Mouse (Mus musculus): Measurements from ENCODE around the gene Ttc25. TPM values are rescaled to one million over a fixed set of nuclear protein-coding genes. Genes with fewer than 3 reads are reported as not detected.

The Ttc25 gene
- polyA plus RNA-seq, 1 experiment from 2014 or later, result 0.18 TPM

GRCm38 (mm10) chr11:100571202-100571567 is 25.8 kb downstream of the Ttc25 start:
- H3K36me3 ChIP-seq (ENCODE audit: control insufficient read depth, insufficient read depth), result no peaks in the 10 kb centered on the region
- H3K27me3 ChIP-seq (replicated peaks; ENCODE audit: control insufficient read depth, insufficient read depth, low read length), result no peaks in the 10 kb centered on the region
- H3K4me3 ChIP-seq (ENCODE audit: low read depth, low read length), result peak overlapping the region; percentile 16; the same call in 1 of the 2 replicates
- no peak overlapping the region for H3K27ac ChIP-seq (ENCODE audit: low read depth, low read length)
- TF ChIP-seq CTCF (IDR thresholded peaks at IDR 0.05; ENCODE audit: low read depth), result no peak
- no peak for ATAC-seq
- H3K4me1 ChIP-seq (replicated peaks; ENCODE audit: control insufficient read depth, insufficient read depth, low read length), result no peaks in the 10 kb centered on the region
- H3K4me2 ChIP-seq (replicated peaks; ENCODE audit: low read depth), result peak overlapping the region; percentile 46
- H3K9ac ChIP-seq (ENCODE audit: low read depth, low read length), result no peak overlapping the region
- no peaks in the 10 kb centered on the region for H3K9me3 ChIP-seq (ENCODE audit: control insufficient read depth)
- WGBS, result 12% methylated on average over 16 of the region's 16 CpGs

GRCm38 (mm10) chr11:100574188-100574587 is 28.8 kb downstream of the Ttc25 start:
- WGBS, result 72% methylated on average over 3 of the region's 3 CpGs
- H3K27ac ChIP-seq (ENCODE audit: low read depth, low read length), result 0 out of 2 replicates have a peak overlapping the region, but pooled peaks have one; percentile 15
- peak overlapping the region; percentile 75 for H3K4me2 ChIP-seq (replicated peaks; ENCODE audit: low read depth)
- no peaks in the 10 kb centered on the region for H3K9me3 ChIP-seq (ENCODE audit: control insufficient read depth)
- H3K36me3 ChIP-seq (ENCODE audit: control insufficient read depth, insufficient read depth), result peaks cover 3% of the 10 kb centered on the region; the same call in 1 of the 2 replicates
- ATAC-seq, result no peak
- no peak for TF ChIP-seq CTCF (IDR thresholded peaks at IDR 0.05; ENCODE audit: low read depth)
- no peak overlapping the region for H3K9ac ChIP-seq (ENCODE audit: low read depth, low read length)
- no peaks in the 10 kb centered on the region for H3K4me1 ChIP-seq (replicated peaks; ENCODE audit: control insufficient read depth, insufficient read depth, low read length)
- H3K27me3 ChIP-seq (replicated peaks; ENCODE audit: control insufficient read depth, insufficient read depth, low read length), result no peaks in the 10 kb centered on the region
- H3K4me3 ChIP-seq (ENCODE audit: low read depth, low read length), result peak overlapping the region; percentile 72

GRCm38 (mm10) chr11:100574708-100575483 is 29.5 kb downstream of the Ttc25 start, which contains the start of gene Cnp:
Cnp (plus strand) TSS chr11:100574904.
- peak; percentile 78 for ATAC-seq
- Histone ChIP-seq H3K9me3 (ENCODE audit: control insufficient read depth) (no peaks in the 10 kb centered on the region), H3K4me2 (replicated peaks; ENCODE audit: low read depth) (peak within 1 kb of the TSS; percentile 75), H3K4me1 (replicated peaks; ENCODE audit: control insufficient read depth, insufficient read depth, low read length) (no peaks in the 10 kb centered on the region), H3K27me3 (replicated peaks; ENCODE audit: control insufficient read depth, insufficient read depth, low read length) (no peaks in the 10 kb centered on the region), H3K27ac (ENCODE audit: low read depth, low read length) (peak within 1 kb of the TSS; percentile 15; the same call in 1 of the 2 replicates), H3K36me3 (ENCODE audit: control insufficient read depth, insufficient read depth) (peaks cover 8% of the 10 kb centered on the region), H3K9ac (ENCODE audit: low read depth, low read length) (peak within 1 kb of the TSS; percentile 57), H3K4me3 (ENCODE audit: low read depth, low read length) (peak within 1 kb of the TSS; percentile 72)
- TF ChIP-seq CTCF (IDR thresholded peaks at IDR 0.05; ENCODE audit: low read depth), result peak; percentile 31
- under 1% methylated on average over 47 of the region's 47 CpGs for WGBS

- no peak for ATAC-seq
These were observed 30.1 kb downstream of the Ttc25 start for GRCm38 (mm10) chr11:100575484-100575855.

GRCm38 (mm10) chr11:100576256-100576655 is 30.8 kb downstream of the Ttc25 start:
- Histone ChIP-seq H3K4me3 (ENCODE audit: low read depth, low read length) (no peak overlapping the region), H3K4me1 (replicated peaks; ENCODE audit: control insufficient read depth, insufficient read depth, low read length) (no peaks in the 10 kb centered on the region), H3K27me3 (replicated peaks; ENCODE audit: control insufficient read depth, insufficient read depth, low read length) (no peaks in the 10 kb centered on the region), H3K9me3 (ENCODE audit: control insufficient read depth) (no peaks in the 10 kb centered on the region), H3K9ac (ENCODE audit: low read depth, low read length) (no peak overlapping the region), H3K36me3 (ENCODE audit: control insufficient read depth, insufficient read depth) (peaks cover 20% of the 10 kb centered on the region), H3K4me2 (replicated peaks; ENCODE audit: low read depth) (peak overlapping the region; percentile 75; the same call in 1 of the 2 replicates), H3K27ac (ENCODE audit: low read depth, low read length) (no peak overlapping the region)
- 73% methylated on average over 21 of the region's 21 CpGs for WGBS
- ATAC-seq, result no peak
- no peak for TF ChIP-seq CTCF (IDR thresholded peaks at IDR 0.05; ENCODE audit: low read depth)

More at GRCm38 (mm10) chr11:100575484-100575855, 30.1 kb downstream of the Ttc25 start:
- Histone ChIP-seq H3K36me3 (ENCODE audit: control insufficient read depth, insufficient read depth) (peaks cover 14% of the 10 kb centered on the region), H3K4me1 (replicated peaks; ENCODE audit: control insufficient read depth, insufficient read depth, low read length) (no peaks in the 10 kb centered on the region), H3K9me3 (ENCODE audit: control insufficient read depth) (no peaks in the 10 kb centered on the region), H3K4me3 (ENCODE audit: low read depth, low read length) (peak overlapping the region; percentile 72), H3K4me2 (replicated peaks; ENCODE audit: low read depth) (peak overlapping the region; percentile 75), H3K9ac (ENCODE audit: low read depth, low read length) (no peak overlapping the region), H3K27me3 (replicated peaks; ENCODE audit: control insufficient read depth, insufficient read depth, low read length) (no peaks in the 10 kb centered on the region), H3K27ac (ENCODE audit: low read depth, low read length) (no peak overlapping the region)
- no peak for TF ChIP-seq CTCF (IDR thresholded peaks at IDR 0.05; ENCODE audit: low read depth)
- 44% methylated on average over 2 of the region's 2 CpGs for WGBS

GRCm38 (mm10) chr11:100577852-100578599 is 32.6 kb downstream of the Ttc25 start:
- Histone ChIP-seq H3K4me2 (replicated peaks; ENCODE audit: low read depth) (no peak overlapping the region), H3K4me3 (ENCODE audit: low read depth, low read length) (no peak overlapping the region), H3K4me1 (replicated peaks; ENCODE audit: control insufficient read depth, insufficient read depth, low read length) (no peaks in the 10 kb centered on the region), H3K9me3 (ENCODE audit: control insufficient read depth) (no peaks in the 10 kb centered on the region), H3K27me3 (replicated peaks; ENCODE audit: control insufficient read depth, insufficient read depth, low read length) (no peaks in the 10 kb centered on the region), H3K9ac (ENCODE audit: low read depth, low read length) (no peak overlapping the region), H3K36me3 (ENCODE audit: control insufficient read depth, insufficient read depth) (peaks cover 37% of the 10 kb centered on the region), H3K27ac (ENCODE audit: low read depth, low read length) (no peak overlapping the region)
- WGBS, result 78% methylated on average over 8 of the region's 8 CpGs
- ATAC-seq, result no peak
- no peak for TF ChIP-seq CTCF (IDR thresholded peaks at IDR 0.05; ENCODE audit: low read depth)
